Comparison of ENCODE assay signal across 11 mouse cellular contexts in genomic region chrX:162266769-162267168, GRCm38 (mm10).
A peak's percentile ranks its signal among the peaks of the same experiment; 100 is the strongest.
DNase-seq lines count a peak whose midpoint lies in the region; ATAC-seq lines count a peak whose summit lies in the region.
"Had no signal": no experiment of that assay in that cellular context is flagged by ENCODE, and none has a peak within 500 bp of the region (broad histone marks: within the 10 kb centered on the region; RNA-seq: fewer than 3 reads in every experiment).

No protein-coding gene starts in this region.

- ATAC-seq in midbrain, embryonic 16.5 days, result no peak
- ATAC-seq in forebrain, embryonic 11.5 days (replicated peaks; ENCODE audit: low FRiP score), result peak; percentile 84
- ATAC-seq in intestine, embryonic 16.5 days, result peak; percentile 40

- H3K4me1 ChIP-seq in midbrain, embryonic 10.5 days, result peaks cover 23% of the 10 kb centered on the region
- H3K4me1 ChIP-seq in midbrain, embryonic 16.5 days (ENCODE audit: control insufficient read depth, insufficient read depth, low read length), result no peaks in the 10 kb centered on the region
- no peaks in the 10 kb centered on the region for H3K4me1 ChIP-seq in forebrain, embryonic 11.5 days (replicated peaks; ENCODE audit: control insufficient read depth, insufficient read depth, low read length)
- H3K4me1 ChIP-seq in intestine, embryonic 16.5 days (ENCODE audit: control insufficient read depth, insufficient read depth, low read length), result no peaks in the 10 kb centered on the region

- peaks cover 86% of the 10 kb centered on the region for H3K27me3 ChIP-seq in midbrain, embryonic 10.5 days (ENCODE audit: low read depth, poor library complexity, severe bottlenecking)
- H3K27me3 ChIP-seq in midbrain, embryonic 16.5 days (ENCODE audit: control insufficient read depth, insufficient read depth, low read depth, low read length), result no peaks in the 10 kb centered on the region
- peaks cover under 1% of the 10 kb centered on the region for H3K27me3 ChIP-seq in forebrain, embryonic 11.5 days (ENCODE audit: control insufficient read depth, insufficient read depth, low read length)
- H3K27me3 ChIP-seq in intestine, embryonic 16.5 days (replicated peaks; ENCODE audit: control insufficient read depth, insufficient read depth, low read length), result no peaks in the 10 kb centered on the region
- H3K27me3 ChIP-seq: heart, embryonic 13.5 days had no signal

- DNase-seq in midbrain, embryonic 10.5 days (ENCODE audit: low spot score), result peak; percentile 39
- DNase-seq in forebrain, embryonic 11.5 days (ENCODE audit: low spot score), result no peak
- peak; percentile 93 for DNase-seq in retina, postnatal 1 day
- no peak for DNase-seq in cerebellum, postnatal 4 days (ENCODE audit: low spot score in 2 of 2)
- DNase-seq in right cerebral cortex, adult 2 months (ENCODE audit: low spot score in 2 of 2), result no peak
- DNase-seq in cerebellum, postnatal 25 days, result no peak
- DNase-seq: cerebellum, adult 8-10 months; liver, embryonic 13.5 days had no signal

- no peak overlapping the region for H3K9ac ChIP-seq in midbrain, embryonic 16.5 days (ENCODE audit: low read depth, low read length)
- no peak overlapping the region for H3K9ac ChIP-seq in forebrain, embryonic 11.5 days (ENCODE audit: low read length)
- H3K9ac ChIP-seq in intestine, embryonic 16.5 days (ENCODE audit: low read depth, low read length), result no peak overlapping the region
- H3K9ac ChIP-seq: heart, embryonic 13.5 days; liver, embryonic 13.5 days had no signal

- no peak overlapping the region for H3K4me3 ChIP-seq in midbrain, embryonic 10.5 days
- no peak overlapping the region for H3K4me3 ChIP-seq in midbrain, embryonic 16.5 days (ENCODE audit: low read depth, low read length)
- no peak overlapping the region for H3K4me3 ChIP-seq in forebrain, embryonic 11.5 days (ENCODE audit: low read depth, low read length)
- no peak overlapping the region for H3K4me3 ChIP-seq in intestine, embryonic 16.5 days (ENCODE audit: low read length)
- H3K4me3 ChIP-seq: heart, embryonic 13.5 days; liver, embryonic 13.5 days had no signal

- no peak overlapping the region for H3K4me2 ChIP-seq in midbrain, embryonic 16.5 days (ENCODE audit: low read length)
- no peak overlapping the region for H3K4me2 ChIP-seq in forebrain, embryonic 11.5 days (ENCODE audit: low read depth, low read length, severe bottlenecking)
- H3K4me2 ChIP-seq in intestine, embryonic 16.5 days (ENCODE audit: low read depth, low read length), result no peak overlapping the region
- H3K4me2 ChIP-seq: heart, embryonic 13.5 days; liver, embryonic 13.5 days had no signal

- H3K9me3 ChIP-seq in midbrain, embryonic 10.5 days (replicated peaks), result no peaks in the 10 kb centered on the region
- no peaks in the 10 kb centered on the region for H3K9me3 ChIP-seq in midbrain, embryonic 16.5 days (replicated peaks; ENCODE audit: control insufficient read depth, low read length, poor library complexity, severe bottlenecking)
- no peaks in the 10 kb centered on the region for H3K9me3 ChIP-seq in forebrain, embryonic 11.5 days (ENCODE audit: control insufficient read depth, low read length)
- H3K9me3 ChIP-seq in intestine, embryonic 16.5 days (ENCODE audit: control insufficient read depth, low read length), result no peaks in the 10 kb centered on the region
- H3K9me3 ChIP-seq: heart, embryonic 13.5 days; liver, embryonic 13.5 days had no signal

- H3K27ac ChIP-seq in midbrain, embryonic 10.5 days (replicated peaks), result peak overlapping the region; percentile 79
- no peak overlapping the region for H3K27ac ChIP-seq in midbrain, embryonic 16.5 days (ENCODE audit: low read length)
- peak overlapping the region; percentile 27; the same call in 1 of the 2 replicates for H3K27ac ChIP-seq in forebrain, embryonic 11.5 days (ENCODE audit: low read depth, low read length)
- no peak overlapping the region for H3K27ac ChIP-seq in intestine, embryonic 16.5 days (ENCODE audit: low read length)
- H3K27ac ChIP-seq: heart, embryonic 13.5 days; liver, embryonic 13.5 days had no signal

- 23% methylated on average over 1 of the region's 1 CpGs for WGBS in midbrain, embryonic 10.5 days
- WGBS in midbrain, embryonic 16.5 days, result 20% methylated on average over 1 of the region's 1 CpGs
- WGBS in forebrain, embryonic 11.5 days, result 41% methylated on average over 1 of the region's 1 CpGs
- 52% methylated on average over 1 of the region's 1 CpGs for WGBS in intestine, embryonic 16.5 days

- H3K36me3 ChIP-seq in midbrain, embryonic 10.5 days, result no peaks in the 10 kb centered on the region
- H3K36me3 ChIP-seq in midbrain, embryonic 16.5 days (ENCODE audit: control insufficient read depth, insufficient read depth, low read length), result no peaks in the 10 kb centered on the region
- H3K36me3 ChIP-seq in forebrain, embryonic 11.5 days (ENCODE audit: control insufficient read depth, insufficient read depth, low read length), result no peaks in the 10 kb centered on the region
- H3K36me3 ChIP-seq in intestine, embryonic 16.5 days (ENCODE audit: control insufficient read depth, insufficient read depth, low read length), result no peaks in the 10 kb centered on the region
- H3K36me3 ChIP-seq: heart, embryonic 13.5 days; liver, embryonic 13.5 days had no signal

Comparison
In these comparisons a context has a peak if more than half of its experiments do, and no peak if none do; other contexts are left out.
1. H3K27ac ChIP-seq: peak in midbrain, embryonic 10.5 days (single experiment) and forebrain, embryonic 11.5 days (single experiment); none in midbrain, embryonic 16.5 days (single experiment) and intestine, embryonic 16.5 days (single experiment).
2. DNase-seq: peak in midbrain, embryonic 10.5 days (single experiment) and retina, postnatal 1 day (single experiment); none in forebrain, embryonic 11.5 days (single experiment), cerebellum, postnatal 4 days (0 of 2), right cerebral cortex, adult 2 months (0 of 2) and cerebellum, postnatal 25 days (0 of 2).